Mouse (Mus musculus) forebrain, embryonic 13.5 days (tissue): ENCODE measurements at regions not wholly inside any gene's neighbourhood (a gene's known extent, or its start where the extent isn't known, plus 50 kb on each side); places are given as distances from the start of the nearest gene placed in this dataset.
A peak's percentile ranks its signal among the peaks of the same experiment; 100 is the strongest.
"Not testable (repeated sequence)": the region's sequence is repeated elsewhere in the genome, so short reads cannot be mapped to it uniquely, and the experiment has no call there.

Source experiments
- ATAC-seq: fragments of 200-750 bp; cut with Nextera tagmentation; 2 replicates; pipeline ENCODE4 v1.8.0; 2017
- H3K27ac ChIP-seq: fragments of 300-500 bp; sonication (generic); 2 replicates; pipeline ENCODE4 v1.5.1; 2015; ENCODE audit warnings: inconsistent platforms, mild to moderate bottlenecking, moderate library complexity
- H3K27me3 ChIP-seq: fragments of 300-500 bp; sonication (generic); 2 replicates; pipeline ENCODE4 v1.6.1; 2015; ENCODE audit warnings: mild to moderate bottlenecking, inconsistent platforms
- H3K36me3 ChIP-seq: fragments of 300-500 bp; sonication (generic); 2 replicates; pipeline ENCODE4 v1.6.1; 2015; ENCODE audit warnings: mild to moderate bottlenecking, inconsistent platforms; ENCODE audit not compliant: poor library complexity, severe bottlenecking
- H3K4me1 ChIP-seq: fragments of 300-500 bp; sonication (generic); 2 replicates; pipeline ENCODE4 v1.6.1; 2015; ENCODE audit warnings: inconsistent platforms
- H3K4me2 ChIP-seq: fragments of 300-500 bp; sonication (generic); 2 replicates; pipeline ENCODE4 v1.6.1; 2015; ENCODE audit warnings: inconsistent platforms, mild to moderate bottlenecking, moderate library complexity
- H3K4me3 ChIP-seq: fragments of 300-500 bp; sonication (generic); 2 replicates; pipeline ENCODE4 v1.5.1; 2015; ENCODE audit warnings: mild to moderate bottlenecking, inconsistent platforms
- H3K9ac ChIP-seq: fragments of 300-500 bp; sonication (generic); 2 replicates; pipeline ENCODE4 v1.6.1; 2015; ENCODE audit warnings: mild to moderate bottlenecking, inconsistent platforms
- H3K9me3 ChIP-seq: fragments of 300-500 bp; sonication (generic); replicated peaks from 2 replicates; pipeline ENCODE4 v1.6.1; 2016; ENCODE audit warnings: inconsistent platforms
- WGBS: fragments of 180-500 bp; shearing (Covaris S2); methylation state at CpG from one replicate; pipeline ENCODE4 v1.1.7; 2015; 5-methylcytosine and 5-hydroxymethylcytosine counted together

GRCm38 (mm10) chr10:23686969-23687368 lies 100.1 kb downstream of the Rps12 start:
- no peak overlapping the region for H3K4me2 ChIP-seq
- no peak overlapping the region for H3K27ac ChIP-seq
- H3K4me1 ChIP-seq = no peaks in the 10 kb centered on the region
- no peak overlapping the region for H3K9ac ChIP-seq
- no peaks in the 10 kb centered on the region for H3K27me3 ChIP-seq
- WGBS = 53% methylated on average over 10 of the region's 10 CpGs
- no peaks in the 10 kb centered on the region for H3K36me3 ChIP-seq
- H3K9me3 ChIP-seq = no peaks in the 10 kb centered on the region
- no peak overlapping the region for H3K4me3 ChIP-seq
- ATAC-seq = no peak

GRCm38 (mm10) chr10:23683078-23683477 lies 104.0 kb downstream of the Rps12 start:
- Histone ChIP-seq H3K36me3 (no peaks in the 10 kb centered on the region), H3K9ac (no peak overlapping the region), H3K4me1 (no peaks in the 10 kb centered on the region), H3K4me3 (no peak overlapping the region), H3K27me3 (no peaks in the 10 kb centered on the region), H3K4me2 (no peak overlapping the region), H3K27ac (no peak overlapping the region), H3K9me3 (no peaks in the 10 kb centered on the region)
- WGBS = 91% methylated on average over 4 of the region's 4 CpGs
- ATAC-seq = no peak

- Histone ChIP-seq H3K27me3 (no peaks in the 10 kb centered on the region), H3K36me3 (no peaks in the 10 kb centered on the region), H3K4me2 (no peak overlapping the region), H3K27ac (peak overlapping the region; percentile 62), H3K9me3 (no peaks in the 10 kb centered on the region), H3K4me1 (peaks cover 30% of the 10 kb centered on the region), H3K9ac (no peak overlapping the region), H3K4me3 (no peak overlapping the region)
- no peak for ATAC-seq
- WGBS = 42% methylated on average over 6 of the region's 6 CpGs
These were observed 111.2 kb downstream of the Rps12 start for GRCm38 (mm10) chr10:23675911-23676310.

DNA sequence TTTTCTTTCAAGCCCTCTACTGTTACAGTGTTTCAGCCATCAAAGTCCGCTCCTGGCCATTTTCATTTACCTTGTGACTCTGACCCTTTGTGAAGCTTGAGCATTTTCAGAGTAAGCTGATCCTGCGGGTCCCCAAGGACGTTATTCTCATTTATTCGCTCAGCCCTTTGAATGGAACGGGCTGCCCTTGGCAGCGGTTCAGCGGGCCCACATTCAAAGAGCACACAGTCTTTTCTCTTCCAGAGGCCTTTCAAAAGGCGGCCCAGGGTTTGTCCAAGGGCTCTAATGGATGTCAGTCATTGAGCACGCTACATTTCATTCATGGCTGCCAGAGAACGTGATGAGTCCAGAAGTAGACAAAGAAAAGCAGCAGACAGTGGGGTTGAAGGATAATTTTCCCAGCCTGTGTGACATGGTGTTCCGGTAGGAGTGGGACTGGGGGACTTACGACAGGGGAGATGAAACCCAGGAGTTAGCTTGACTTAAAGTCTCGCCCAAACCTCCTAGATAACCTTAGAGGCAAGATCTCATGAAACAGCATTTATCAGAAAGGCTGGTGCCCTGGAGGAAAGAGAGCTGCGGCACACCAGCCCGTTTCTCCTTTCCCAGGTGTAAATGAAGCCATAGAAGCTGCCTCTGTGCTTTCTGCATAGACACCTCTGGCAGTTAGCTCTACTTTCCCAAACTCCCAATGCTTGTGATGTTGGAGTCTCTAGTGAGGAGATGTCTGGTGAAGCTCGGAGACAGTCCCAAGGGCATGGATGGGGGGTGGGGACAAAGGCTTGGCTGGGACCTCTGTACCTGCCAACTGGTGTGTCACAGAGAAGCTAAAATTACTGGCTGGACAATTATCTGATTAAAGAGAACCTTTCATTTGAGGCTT lies 112.2 kb downstream of the Rps12 start:
- no peak overlapping the region for H3K9ac ChIP-seq
- peak; percentile 92 for ATAC-seq

GRCm38 (mm10) chr10:23672296-23672695 lies 114.8 kb downstream of the Rps12 start:
- no peaks in the 10 kb centered on the region for H3K27me3 ChIP-seq
- H3K9me3 ChIP-seq = no peaks in the 10 kb centered on the region
- no peak overlapping the region for H3K27ac ChIP-seq
- no peak overlapping the region for H3K4me2 ChIP-seq
- no peak for ATAC-seq
- H3K9ac ChIP-seq = no peak overlapping the region
- no peaks in the 10 kb centered on the region for H3K36me3 ChIP-seq
- H3K4me3 ChIP-seq = no peak overlapping the region
- 84% methylated on average over 4 of the region's 4 CpGs for WGBS
- peaks cover 30% of the 10 kb centered on the region for H3K4me1 ChIP-seq

More for the DNA sequence above, 112.2 kb downstream of the Rps12 start:
- peak overlapping the region; percentile 94 for H3K27ac ChIP-seq
- H3K36me3 ChIP-seq = no peaks in the 10 kb centered on the region
- H3K27me3 ChIP-seq = no peaks in the 10 kb centered on the region
- no peaks in the 10 kb centered on the region for H3K9me3 ChIP-seq
- H3K4me1 ChIP-seq = peaks cover 30% of the 10 kb centered on the region
- 8% methylated on average over 16 of the region's 16 CpGs for WGBS
- peak overlapping the region; percentile 41 for H3K4me2 ChIP-seq
- peak overlapping the region; percentile 6; the same call in 1 of the 2 replicates for H3K4me3 ChIP-seq

GRCm38 (mm10) chr10:23671494-23671893 lies 115.6 kb downstream of the Rps12 start:
- 26% methylated on average over 8 of the region's 8 CpGs for WGBS
- H3K4me3 ChIP-seq = no peak overlapping the region
- no peaks in the 10 kb centered on the region for H3K9me3 ChIP-seq
- no peaks in the 10 kb centered on the region for H3K27me3 ChIP-seq
- peaks cover 26% of the 10 kb centered on the region for H3K4me1 ChIP-seq
- H3K36me3 ChIP-seq = no peaks in the 10 kb centered on the region
- no peak overlapping the region for H3K27ac ChIP-seq
- no peak for ATAC-seq
- no peak overlapping the region for H3K9ac ChIP-seq
- H3K4me2 ChIP-seq = no peak overlapping the region

GRCm38 (mm10) chr10:23665916-23666315 lies 121.2 kb downstream of the Rps12 start:
- not testable (repeated sequence) for H3K27ac ChIP-seq, H3K4me1 ChIP-seq, H3K4me3 ChIP-seq, H3K4me2 ChIP-seq, H3K9me3 ChIP-seq, H3K36me3 ChIP-seq, H3K27me3 ChIP-seq, H3K9ac ChIP-seq, ATAC-seq
- WGBS = 91% methylated on average over 8 of the region's 8 CpGs

DNA sequence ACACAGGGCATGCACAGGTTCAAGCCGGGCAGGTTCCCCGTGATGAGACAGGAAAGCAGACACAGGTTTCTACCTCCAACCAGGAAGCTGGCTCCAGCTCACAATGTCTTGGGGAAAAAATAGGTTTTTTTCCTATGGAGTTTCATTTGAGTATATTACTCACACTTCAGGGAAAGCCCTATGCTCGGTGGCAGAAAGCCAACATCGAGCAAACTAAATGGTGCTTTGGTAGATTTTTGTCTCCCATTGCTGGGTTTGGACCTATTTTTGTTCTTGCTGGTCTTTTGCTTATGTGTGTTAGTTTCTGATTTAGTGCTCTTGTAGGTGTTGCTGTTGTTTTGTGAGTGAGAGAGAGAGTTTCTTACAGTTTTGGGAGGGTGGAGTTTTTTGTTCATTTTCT lies 160.9 kb downstream of the Rps12 start:
- Histone ChIP-seq H3K4me1 (no peaks in the 10 kb centered on the region), H3K9me3 (no peaks in the 10 kb centered on the region), H3K9ac (no peak overlapping the region), H3K36me3 (no peaks in the 10 kb centered on the region), H3K4me3 (no peak overlapping the region), H3K27ac (no peak overlapping the region), H3K4me2 (no peak overlapping the region), H3K27me3 (no peaks in the 10 kb centered on the region)
- no peak for ATAC-seq
- 80% methylated on average over 4 of the region's 4 CpGs for WGBS

- Histone ChIP-seq H3K27me3 (no peaks in the 10 kb centered on the region), H3K27ac (no peak overlapping the region), H3K4me1 (peaks cover 14% of the 10 kb centered on the region), H3K4me2 (no peak overlapping the region), H3K9ac (no peak overlapping the region), H3K4me3 (no peak overlapping the region), H3K9me3 (no peaks in the 10 kb centered on the region), H3K36me3 (no peaks in the 10 kb centered on the region)
- WGBS = 87% methylated on average over 2 of the region's 2 CpGs
- ATAC-seq = no peak
These were observed 175.0 kb downstream of the Rps12 start for GRCm38 (mm10) chr10:23612030-23612429.

DNA sequence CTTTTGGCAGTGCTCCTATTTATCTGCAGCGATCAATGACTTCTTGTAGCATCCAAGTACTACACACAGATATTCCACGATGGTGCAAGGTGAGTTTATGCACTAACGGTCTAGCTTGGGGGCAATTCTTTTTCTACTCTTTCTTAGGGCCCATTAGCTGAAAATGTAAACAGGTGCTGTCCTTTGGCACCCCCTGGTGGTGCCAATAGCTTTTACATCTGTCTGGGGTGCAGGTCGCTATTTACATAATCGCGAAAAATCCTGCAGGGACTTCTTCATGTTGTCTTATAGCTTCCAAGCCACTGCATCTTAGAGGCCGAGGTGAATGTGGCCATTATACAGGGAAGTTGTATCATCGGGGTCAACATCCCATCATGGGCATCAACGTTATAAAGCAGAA lies 175.9 kb downstream of the Rps12 start:
- Histone ChIP-seq H3K4me1 (peaks cover 14% of the 10 kb centered on the region), H3K36me3 (no peaks in the 10 kb centered on the region), H3K9me3 (no peaks in the 10 kb centered on the region), H3K4me3 (no peak overlapping the region), H3K27me3 (no peaks in the 10 kb centered on the region), H3K27ac (no peak overlapping the region), H3K4me2 (no peak overlapping the region), H3K9ac (no peak overlapping the region)
- 42% methylated on average over 9 of the region's 9 CpGs for WGBS
- no peak for ATAC-seq

GRCm38 (mm10) chr10:23610485-23610884 lies 176.6 kb downstream of the Rps12 start:
- Histone ChIP-seq H3K27me3 (no peaks in the 10 kb centered on the region), H3K4me3 (no peak overlapping the region), H3K36me3 (no peaks in the 10 kb centered on the region), H3K4me1 (peaks cover 14% of the 10 kb centered on the region), H3K9me3 (no peaks in the 10 kb centered on the region), H3K27ac (no peak overlapping the region), H3K4me2 (no peak overlapping the region), H3K9ac (no peak overlapping the region)
- 90% methylated on average over 6 of the region's 6 CpGs for WGBS
- ATAC-seq = no peak

DNA sequence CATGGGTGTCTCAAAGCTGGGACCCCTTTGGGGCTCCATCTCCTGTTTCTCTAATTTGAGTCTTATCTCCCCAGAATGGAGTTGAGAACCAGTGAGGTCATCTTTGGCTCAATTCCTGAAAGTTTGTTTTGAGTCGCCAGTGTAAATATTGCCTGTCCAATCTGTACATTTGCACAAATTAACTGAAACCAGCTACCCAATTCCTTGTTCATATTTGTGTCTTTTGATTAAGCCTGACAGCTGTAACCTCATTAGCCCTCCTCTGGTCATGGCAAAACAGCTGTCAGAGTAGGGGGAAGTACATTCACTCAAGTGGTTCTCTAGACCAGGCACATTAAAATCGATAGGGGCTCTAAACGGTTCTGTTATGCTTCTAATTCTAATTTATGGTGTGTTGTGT lies 177.0 kb downstream of the Rps12 start:
- WGBS = 59% methylated on average over 3 of the region's 3 CpGs
- peak; percentile 57 for ATAC-seq
- Histone ChIP-seq H3K4me3 (no peak overlapping the region), H3K4me2 (0 out of 2 replicates have a peak overlapping the region, but pooled peaks have one; percentile 15), H3K27ac (no peak overlapping the region), H3K36me3 (no peaks in the 10 kb centered on the region), H3K9me3 (no peaks in the 10 kb centered on the region), H3K4me1 (peaks cover 14% of the 10 kb centered on the region), H3K27me3 (no peaks in the 10 kb centered on the region), H3K9ac (no peak overlapping the region)
